ENCODE assay signal across 9 mouse cellular contexts in the genomic region with DNA sequence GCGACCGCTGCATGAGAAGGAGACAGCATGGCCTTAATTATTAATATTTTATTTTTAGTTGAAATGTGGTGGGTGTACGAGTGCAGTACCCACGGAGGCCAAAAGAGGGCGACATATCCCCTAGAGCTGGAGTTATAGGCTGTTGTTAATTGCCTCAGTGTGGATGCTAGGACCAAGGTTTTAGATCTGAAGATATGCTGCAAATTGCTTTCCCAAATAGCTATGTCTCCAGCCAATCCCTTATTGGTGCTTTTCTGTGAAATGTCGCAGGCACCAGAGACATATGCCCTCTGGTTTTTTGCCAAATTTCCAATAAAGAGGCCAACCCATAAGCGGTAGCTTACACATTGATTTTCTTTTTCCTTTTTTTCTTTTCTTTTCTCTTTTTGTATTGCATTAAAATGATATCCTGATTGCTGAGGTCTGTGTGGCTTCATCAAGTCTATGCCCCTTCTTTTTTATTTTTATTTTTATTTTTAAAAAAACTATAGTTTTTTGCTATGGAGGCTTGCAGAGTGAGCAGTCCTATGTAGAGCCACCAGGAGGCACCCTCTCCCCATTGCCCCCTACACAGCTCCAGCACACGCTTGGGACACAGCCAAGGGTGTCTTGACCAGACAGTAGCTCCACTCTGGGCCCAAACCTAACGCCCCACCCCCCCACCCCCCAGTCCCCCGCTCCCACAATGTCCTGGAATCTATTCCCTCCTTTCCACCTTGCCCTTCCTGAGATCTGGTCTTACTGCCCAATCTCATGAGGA. TPM values are rescaled to one million over a fixed set of nuclear protein-coding genes. Genes with fewer than 3 reads are reported as not detected.
DNase-seq lines count a peak whose midpoint lies in the region; ATAC-seq lines count a peak whose summit lies in the region.
"Had no signal": no experiment of that assay in that cellular context is flagged by ENCODE, and none has a peak within 500 bp of the region (broad histone marks: within the 10 kb centered on the region; RNA-seq: fewer than 3 reads in every experiment).

No protein-coding gene starts in this region.

- WGBS in liver, embryonic 13.5 days (ENCODE audit: insufficient replicate concordance): 18% methylated on average over 10 of the region's 10 CpGs
- 29% methylated on average over 10 of the region's 10 CpGs for WGBS in neural tube, embryonic 11.5 days

- peaks cover 47% of the 10 kb centered on the region for H3K4me1 ChIP-seq in liver, embryonic 13.5 days (replicated peaks)
- H3K4me1 ChIP-seq in neural tube, embryonic 11.5 days (ENCODE audit: control insufficient read depth, insufficient read depth, low read length): no peaks in the 10 kb centered on the region

- DNase-seq in 416B (ENCODE audit: low read depth): peak; percentile 89
- DNase-seq in T-cell, adult 2 months (ENCODE audit: low spot score): peak; percentile 22
- peak; percentile 73 to 84 for DNase-seq in cerebellum, postnatal 25 days
- DNase-seq in gastrocnemius, postnatal 36 days: peak; percentile 28 to 43
- peak; percentile 68 for DNase-seq in kidney, adult 9 months
- peak; percentile 53 for DNase-seq in liver, embryonic 13.5 days
- peak; percentile 69 for DNase-seq in neural tube, embryonic 11.5 days (ENCODE audit: low spot score)
- DNase-seq in testis, postnatal 10 days (ENCODE audit: low spot score): peak; percentile 87

- no peak overlapping the region for H3K9ac ChIP-seq in liver, embryonic 13.5 days
- no peak overlapping the region for H3K9ac ChIP-seq in neural tube, embryonic 11.5 days (ENCODE audit: low read length)

- intact Hi-C loops in gastrocnemius, postnatal 36 days (cut with DNase I): no loop called here

- peak; percentile 39; the same call in 1 of the 2 replicates for ATAC-seq in liver, embryonic 13.5 days (ENCODE audit: low read depth)
- no peak; the same call in 1 of the 2 replicates for ATAC-seq in neural tube, embryonic 11.5 days (ENCODE audit: insufficient read depth, low FRiP score, low TSS enrichment)

- peak overlapping the region; percentile 88; the same call in 1 of the 2 replicates for H3K27ac ChIP-seq in liver, embryonic 13.5 days
- no peak overlapping the region for H3K27ac ChIP-seq in neural tube, embryonic 11.5 days (ENCODE audit: low read depth, low read length)

- no peak overlapping the region for H3K4me2 ChIP-seq in liver, embryonic 13.5 days
- no peak overlapping the region for H3K4me2 ChIP-seq in neural tube, embryonic 11.5 days (ENCODE audit: low read depth)

- no peaks in the 10 kb centered on the region for H3K9me3 ChIP-seq in liver, embryonic 13.5 days (replicated peaks)
- no peaks in the 10 kb centered on the region for H3K9me3 ChIP-seq in neural tube, embryonic 11.5 days (ENCODE audit: control insufficient read depth, low read length)

- no peaks in the 10 kb centered on the region for H3K36me3 ChIP-seq in liver, embryonic 13.5 days
- no peaks in the 10 kb centered on the region for H3K36me3 ChIP-seq in neural tube, embryonic 11.5 days (ENCODE audit: control insufficient read depth, insufficient read depth, low read length)

- H3K4me3 ChIP-seq in liver, embryonic 13.5 days (replicated peaks): no peak overlapping the region
- H3K4me3 ChIP-seq in neural tube, embryonic 11.5 days (ENCODE audit: low read depth, low read length): no peak overlapping the region
- H3K4me3 ChIP-seq: erythroblast, embryonic 14.5 days had no signal

- no peaks in the 10 kb centered on the region for H3K27me3 ChIP-seq in liver, embryonic 13.5 days
- no peaks in the 10 kb centered on the region for H3K27me3 ChIP-seq in neural tube, embryonic 11.5 days (ENCODE audit: control insufficient read depth, insufficient read depth, low read length)

RNA-seq across cellular contexts. Expression of a gene that starts 38.7 kb away (rescaled TPM):
- total RNA-seq in gastrocnemius, postnatal 36 days (2021): 10 to 100 TPM; 37.5 to 44.1 TPM
- 30.6 and 35.5 TPM in 2 replicates for polyA plus RNA-seq in liver, embryonic 13.5 days (2015; fragmentation: Nextera tagmentation; extraction: Ambion mirVana)
- 79.0 and 80.0 TPM in 2 replicates for polyA plus RNA-seq in neural tube, embryonic 11.5 days (2014; fragmentation: Nextera tagmentation; extraction: Ambion mirVana)

Comparison
In these comparisons a context has a peak if more than half of its experiments do, and no peak if none do; other contexts are left out.
1. DNase-seq: peak in every context shown above with its lines; median percentile 89 in 416B; 87 in testis, postnatal 10 days; 78 in cerebellum, postnatal 25 days; 69 in neural tube, embryonic 11.5 days; 68 in kidney, adult 9 months; 53 in liver, embryonic 13.5 days; 36 in gastrocnemius, postnatal 36 days; 22 in T-cell, adult 2 months.